Mouse (Mus musculus): Measurements from ENCODE around the gene Ldb1. TPM values are rescaled to one million over a fixed set of nuclear protein-coding genes. Genes with fewer than 3 reads are reported as not detected.

Ldb1 gene
- polyA plus RNA-seq, 1 experiment from 2014 or later = 127 TPM

- no peaks in the 10 kb centered on the region for H3K27me3 ChIP-seq
- no peaks in the 10 kb centered on the region for H3K9me3 ChIP-seq
- no peak overlapping the region for H3K4me3 ChIP-seq
- peaks cover 19% of the 10 kb centered on the region for H3K36me3 ChIP-seq
- peak overlapping the region; percentile 94; the same call in 1 of the 2 replicates for H3K4me2 ChIP-seq
- no peak overlapping the region for H3K27ac ChIP-seq
- WGBS = 98% methylated on average over 7 of the region's 7 CpGs
- ATAC-seq (ENCODE audit: low FRiP score) = no peak
- peaks cover 18% of the 10 kb centered on the region for H3K4me1 ChIP-seq (replicated peaks)
- no peak overlapping the region for H3K9ac ChIP-seq
Measured at GRCm38 (mm10) chr19:46058466-46058865, 13.5 kb upstream of the Ldb1 start.

DNA sequence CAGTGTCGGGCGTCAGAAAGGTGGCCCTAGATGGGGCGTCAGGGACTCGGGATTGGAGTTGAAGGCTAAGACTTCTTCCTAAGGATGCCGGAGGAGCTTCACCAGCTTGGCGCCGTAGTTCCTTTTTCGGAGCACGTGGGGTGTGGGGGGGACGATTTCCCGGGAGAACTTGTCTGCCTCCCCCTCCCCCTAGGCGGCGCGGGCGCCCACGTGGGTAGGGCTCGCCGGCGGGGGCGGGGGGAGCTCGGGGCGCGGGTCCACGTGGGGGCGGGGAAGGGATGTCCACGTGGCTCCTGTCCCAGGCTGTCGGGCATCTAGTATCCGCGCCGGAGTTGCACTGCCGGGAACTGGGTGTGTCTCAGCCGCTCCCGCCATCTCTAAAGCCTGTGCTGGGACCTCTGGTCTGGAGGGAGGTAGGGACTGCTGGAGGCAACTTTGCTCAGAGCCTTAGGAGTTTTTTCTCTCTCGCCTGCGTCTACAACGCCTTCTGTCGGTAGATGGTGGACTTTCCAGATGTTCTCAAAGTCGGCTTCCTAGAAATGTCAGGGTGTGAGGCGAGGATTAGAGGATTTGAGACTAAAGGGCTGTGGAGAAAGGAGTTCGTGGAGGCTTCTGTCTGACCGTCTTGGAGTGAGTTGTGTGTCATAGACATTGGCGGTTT lies 12.1 kb upstream of the Ldb1 start:
- WGBS = under 1% methylated on average over 33 of the region's 42 CpGs
- ATAC-seq (ENCODE audit: low FRiP score) = peak; percentile 59
- peak overlapping the region; percentile 90 for H3K27ac ChIP-seq

DNA sequence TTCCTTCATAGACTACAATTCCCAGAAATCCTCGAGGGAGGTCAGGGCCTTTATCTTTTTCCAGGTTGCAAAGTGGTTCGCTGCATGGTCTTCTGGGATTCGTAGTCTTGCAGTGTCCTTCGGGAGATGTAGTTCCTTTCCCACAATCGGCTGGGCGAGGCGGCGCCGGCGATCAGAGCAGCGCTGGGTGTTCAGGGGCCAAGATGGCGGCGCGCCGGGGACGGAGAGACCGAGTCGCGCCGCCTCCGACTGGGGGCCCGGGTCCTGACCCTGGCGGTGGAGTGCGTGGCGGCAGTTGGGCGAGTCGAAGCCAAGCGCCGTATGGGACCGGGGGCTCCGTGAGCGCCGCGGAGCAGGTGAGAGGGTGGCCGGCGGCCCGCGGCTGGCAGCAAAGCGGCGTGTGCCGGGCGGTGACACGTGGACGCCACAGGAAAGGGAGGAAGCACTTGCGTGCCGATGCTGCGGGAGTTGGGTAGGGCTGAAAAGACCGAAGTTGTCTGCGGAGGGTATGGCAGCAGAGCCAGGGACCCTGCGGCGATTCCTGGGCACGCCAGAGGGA lies 11.5 kb upstream of the Ldb1 start:
- Histone ChIP-seq H3K4me1 (replicated peaks) (peaks cover 18% of the 10 kb centered on the region), H3K9ac (peak overlapping the region; percentile 78), H3K9me3 (no peaks in the 10 kb centered on the region), H3K36me3 (no peaks in the 10 kb centered on the region; the same call in 1 of the 2 replicates), H3K27ac (peak overlapping the region; percentile 90), H3K27me3 (no peaks in the 10 kb centered on the region), H3K4me2 (peak overlapping the region; percentile 94), H3K4me3 (peak overlapping the region; percentile 83)
- peak; percentile 96 for ATAC-seq (ENCODE audit: low FRiP score)
- WGBS = under 1% methylated on average over 52 of the region's 52 CpGs

More for the DNA sequence above, 12.1 kb upstream of the Ldb1 start:
- H3K4me3 ChIP-seq = peak overlapping the region; percentile 83
- H3K27me3 ChIP-seq = no peaks in the 10 kb centered on the region
- no peaks in the 10 kb centered on the region for H3K9me3 ChIP-seq
- peaks cover 18% of the 10 kb centered on the region for H3K4me1 ChIP-seq (replicated peaks)
- peaks cover 6% of the 10 kb centered on the region for H3K36me3 ChIP-seq
- H3K4me2 ChIP-seq = peak overlapping the region; percentile 94
- H3K9ac ChIP-seq = peak overlapping the region; percentile 78

GRCm38 (mm10) chr19:46055752-46056387 lies 10.9 kb upstream of the Ldb1 start:
- ATAC-seq (ENCODE audit: low FRiP score) = peak; percentile 83
- Histone ChIP-seq H3K27me3 (no peaks in the 10 kb centered on the region), H3K4me1 (replicated peaks) (peaks cover 18% of the 10 kb centered on the region), H3K9ac (no peak overlapping the region), H3K27ac (peak overlapping the region; percentile 56; the same call in 1 of the 2 replicates), H3K36me3 (no peaks in the 10 kb centered on the region), H3K4me3 (peak overlapping the region; percentile 83), H3K9me3 (no peaks in the 10 kb centered on the region), H3K4me2 (peak overlapping the region; percentile 48)
- WGBS = 3% methylated on average over 11 of the region's 11 CpGs

GRCm38 (mm10) chr19:46050462-46050861 lies 5.4 kb upstream of the Ldb1 start:
- Histone ChIP-seq H3K27ac (no peak overlapping the region), H3K27me3 (no peaks in the 10 kb centered on the region), H3K4me2 (no peak overlapping the region), H3K9me3 (no peaks in the 10 kb centered on the region), H3K4me3 (no peak overlapping the region), H3K4me1 (replicated peaks) (peaks cover 13% of the 10 kb centered on the region), H3K36me3 (no peaks in the 10 kb centered on the region), H3K9ac (no peak overlapping the region)
- 86% methylated on average over 2 of the region's 2 CpGs for WGBS
- no peak for ATAC-seq (ENCODE audit: low FRiP score)

DNA sequence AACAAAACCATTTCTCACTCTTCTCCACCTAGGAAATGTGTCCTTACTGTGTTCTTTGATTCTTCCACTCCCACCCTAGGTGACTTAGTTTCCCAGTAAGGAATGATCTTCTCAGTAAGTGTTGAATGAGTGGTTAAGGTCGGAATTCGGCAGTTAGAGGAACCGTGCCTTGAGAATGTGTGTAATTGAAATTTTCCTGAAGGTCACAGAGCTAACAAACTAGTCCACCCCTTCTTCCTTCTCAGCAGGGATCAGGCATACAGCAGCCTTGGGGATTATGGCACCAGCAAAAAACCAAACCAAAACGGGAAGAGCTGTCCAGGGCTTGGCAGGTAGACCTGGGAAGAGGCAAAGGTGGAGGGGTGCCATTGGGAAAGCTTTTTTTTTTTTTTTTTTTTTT lies 4.1 kb upstream of the Ldb1 start:
- H3K27ac ChIP-seq = no peak overlapping the region
- peaks cover 15% of the 10 kb centered on the region for H3K4me1 ChIP-seq (replicated peaks)
- H3K4me3 ChIP-seq = no peak overlapping the region
- no peaks in the 10 kb centered on the region for H3K36me3 ChIP-seq
- no peaks in the 10 kb centered on the region for H3K27me3 ChIP-seq
- no peak overlapping the region for H3K4me2 ChIP-seq
- WGBS = 77% methylated on average over 4 of the region's 4 CpGs
- H3K9me3 ChIP-seq = no peaks in the 10 kb centered on the region
- no peak overlapping the region for H3K9ac ChIP-seq
- ATAC-seq (ENCODE audit: low FRiP score) = no peak

DNA sequence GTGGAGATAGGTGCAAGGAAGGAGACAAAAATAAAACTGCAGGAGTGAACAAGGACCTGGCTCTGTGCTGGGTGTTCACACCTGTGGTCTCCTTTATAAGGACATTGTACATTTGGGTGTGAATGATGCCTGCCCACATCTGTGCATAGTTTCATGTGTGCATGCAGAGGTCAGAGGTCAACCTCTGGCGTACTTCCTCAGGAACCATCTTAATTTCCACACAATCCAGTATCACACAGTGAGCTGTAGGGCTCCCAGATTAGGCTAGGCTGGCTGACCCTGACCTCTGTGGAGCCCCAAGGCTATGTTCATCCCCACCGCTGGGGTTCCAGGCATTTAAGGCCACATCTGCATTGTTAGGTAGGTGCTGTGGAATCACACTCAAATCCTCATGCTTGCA lies 2.4 kb upstream of the Ldb1 start:
- no peak overlapping the region for H3K4me2 ChIP-seq
- H3K9me3 ChIP-seq = no peaks in the 10 kb centered on the region
- H3K27ac ChIP-seq = no peak overlapping the region
- 68% methylated on average over 2 of the region's 2 CpGs for WGBS
- H3K4me1 ChIP-seq (replicated peaks) = peaks cover 32% of the 10 kb centered on the region
- H3K36me3 ChIP-seq = no peaks in the 10 kb centered on the region
- no peak for ATAC-seq (ENCODE audit: low FRiP score)
- H3K4me3 ChIP-seq = no peak overlapping the region
- no peaks in the 10 kb centered on the region for H3K27me3 ChIP-seq
- no peak overlapping the region for H3K9ac ChIP-seq

GRCm38 (mm10) chr19:46046621-46047025 lies 1.6 kb upstream of the Ldb1 start:
- Histone ChIP-seq H3K4me2 (0 out of 2 replicates have a peak overlapping the region, but pooled peaks have one; percentile 98), H3K9me3 (no peaks in the 10 kb centered on the region), H3K27me3 (no peaks in the 10 kb centered on the region), H3K27ac (peak overlapping the region; percentile 99), H3K4me3 (no peak overlapping the region), H3K36me3 (no peaks in the 10 kb centered on the region), H3K9ac (no peak overlapping the region; the same call in 1 of the 2 replicates), H3K4me1 (replicated peaks) (peaks cover 41% of the 10 kb centered on the region)
- WGBS = 6% methylated on average over 10 of the region's 10 CpGs
- ATAC-seq (ENCODE audit: low FRiP score) = no peak

GRCm38 (mm10) chr19:46045696-46046311 lies 790 bp upstream of the Ldb1 start:
- peak overlapping the region; percentile 93 for H3K4me3 ChIP-seq
- H3K27me3 ChIP-seq = no peaks in the 10 kb centered on the region
- peak overlapping the region; percentile 99 for H3K27ac ChIP-seq
- no peaks in the 10 kb centered on the region for H3K9me3 ChIP-seq
- H3K4me1 ChIP-seq (replicated peaks) = peaks cover 49% of the 10 kb centered on the region
- peak overlapping the region; percentile 99 for H3K9ac ChIP-seq
- no peaks in the 10 kb centered on the region for H3K36me3 ChIP-seq
- peak; percentile 30 for ATAC-seq (ENCODE audit: low FRiP score)
- H3K4me2 ChIP-seq = peak overlapping the region; percentile 98
- WGBS = 1% methylated on average over 7 of the region's 7 CpGs

GRCm38 (mm10) chr19:46044271-46044992 lies 582 bp downstream of the Ldb1 start, which contains the start of gene Pprc1:
Pprc1 (plus strand) TSS chr19:46044886.
- no peaks in the 10 kb centered on the region for H3K27me3 ChIP-seq
- peak within 1 kb of the TSS; percentile 99 for H3K27ac ChIP-seq
- H3K9ac ChIP-seq = peak within 1 kb of the TSS; percentile 99
- H3K4me1 ChIP-seq (replicated peaks) = peaks cover 60% of the 10 kb centered on the region
- peak within 1 kb of the TSS; percentile 93 for H3K4me3 ChIP-seq
- peak within 1 kb of the TSS; percentile 98 for H3K4me2 ChIP-seq
- peak; percentile 6 for ATAC-seq (ENCODE audit: low FRiP score)
- H3K36me3 ChIP-seq = no peaks in the 10 kb centered on the region
- H3K9me3 ChIP-seq = no peaks in the 10 kb centered on the region
- WGBS = under 1% methylated on average over 22 of the region's 34 CpGs

- Histone ChIP-seq H3K9me3 (no peaks in the 10 kb centered on the region), H3K4me1 (replicated peaks) (peaks cover 65% of the 10 kb centered on the region), H3K27ac (peak overlapping the region; percentile 99), H3K9ac (peak overlapping the region; percentile 99), H3K4me2 (peak overlapping the region; percentile 98), H3K36me3 (no peaks in the 10 kb centered on the region), H3K27me3 (no peaks in the 10 kb centered on the region), H3K4me3 (peak overlapping the region; percentile 93)
- 58% methylated on average over 7 of the region's 7 CpGs for WGBS
- no peak for ATAC-seq (ENCODE audit: low FRiP score)
Measured at GRCm38 (mm10) chr19:46043380-46043779, 1.6 kb downstream of the Ldb1 start.

Data from hindbrain, embryonic 13.5 days (tissue).